Mouse (Mus musculus) right cerebral cortex, postnatal 25 days (tissue): ENCODE results near the gene Ttc22.
A peak's percentile ranks its signal among the peaks of the same experiment; 100 is the strongest.

Experiments used
- DNase-seq: peaks from one replicate; pipeline ENCODE4 v3.0.0; 2022

Ttc22 gene

GRCm38 (mm10) chr4:106622030-106622493 lies at the start of gene Ttc22:
Gene Ttc22 (plus strand): TSS chr4:106622432.
- DNase-seq: no peak

- DNase-seq: no peak
These were observed 47.2 kb upstream of the Ttc22 start for GRCm38 (mm10) chr4:106575022-106575421.

DNA sequence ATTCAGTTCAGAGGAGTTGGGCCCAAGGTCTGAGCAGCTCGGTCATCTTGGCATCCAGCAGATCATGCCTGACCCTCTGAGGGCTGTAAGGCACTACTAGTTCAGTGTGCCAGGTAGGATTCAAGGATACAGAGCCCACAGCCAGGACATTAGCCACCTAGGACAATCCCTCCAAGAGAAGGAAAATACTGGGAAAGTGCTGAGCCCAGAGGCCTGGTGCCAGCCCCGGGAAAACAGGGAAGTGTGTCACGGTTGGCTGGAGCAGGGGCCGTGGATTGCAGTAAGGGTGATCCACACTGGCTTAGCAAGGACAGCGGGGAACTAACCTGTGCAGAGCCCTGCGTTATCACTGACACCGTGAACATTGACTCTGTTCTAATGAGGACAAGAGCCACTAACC lies 44.7 kb upstream of the Ttc22 start:
- no peak for DNase-seq

- DNase-seq: peak; percentile 55
These were observed 40.9 kb upstream of the Ttc22 start for GRCm38 (mm10) chr4:106581176-106581864.

GRCm38 (mm10) chr4:106581865-106582204 lies 40.4 kb upstream of the Ttc22 start:
- peak; percentile 56 for DNase-seq

- no peak for DNase-seq
These were observed 39.6 kb upstream of the Ttc22 start for GRCm38 (mm10) chr4:106582428-106583153.

GRCm38 (mm10) chr4:106584665-106585064 lies 37.6 kb upstream of the Ttc22 start:
- DNase-seq: no peak

DNA sequence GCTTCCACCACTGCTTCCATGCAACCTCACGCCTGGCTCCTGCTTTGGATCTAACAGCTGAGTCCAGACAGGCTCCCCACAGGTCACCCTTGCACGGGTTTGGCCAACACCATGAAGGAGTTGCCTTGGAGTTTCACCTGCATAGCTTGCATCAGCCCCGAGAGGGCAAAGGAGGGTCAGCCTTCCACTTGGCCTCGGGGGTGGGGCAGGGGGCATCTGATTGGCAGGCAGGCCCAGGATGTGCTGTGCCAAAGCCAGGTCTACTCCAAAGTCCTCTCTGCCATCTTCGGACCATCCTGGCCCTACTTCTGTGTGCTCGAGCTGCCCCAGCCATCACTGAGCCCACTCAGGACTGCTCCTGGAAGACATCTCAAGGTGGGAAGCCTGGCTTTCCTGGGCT lies 35.2 kb upstream of the Ttc22 start:
- no peak for DNase-seq

GRCm38 (mm10) chr4:106590142-106590541 lies 32.1 kb upstream of the Ttc22 start:
- no peak for DNase-seq

DNA sequence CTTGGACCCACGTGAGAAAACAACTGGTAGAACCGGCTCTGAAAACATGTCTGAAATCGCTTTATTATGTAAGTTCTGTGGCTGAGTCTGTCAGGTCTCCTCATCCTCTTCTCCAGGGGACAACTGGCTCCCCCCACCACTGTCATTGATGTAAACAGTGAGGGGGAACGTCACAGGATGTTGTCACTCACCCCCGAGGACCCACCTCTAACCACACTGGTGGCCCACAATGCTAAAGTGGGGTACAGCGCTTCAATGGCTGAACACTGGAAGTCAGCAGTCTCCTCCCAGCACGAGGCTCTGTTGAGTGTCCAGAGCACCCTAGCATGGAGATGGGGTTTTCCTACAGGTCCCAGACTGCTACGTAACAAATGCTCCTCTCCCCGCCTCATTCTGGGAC lies 31.4 kb upstream of the Ttc22 start:
- DNase-seq: no peak

DNA sequence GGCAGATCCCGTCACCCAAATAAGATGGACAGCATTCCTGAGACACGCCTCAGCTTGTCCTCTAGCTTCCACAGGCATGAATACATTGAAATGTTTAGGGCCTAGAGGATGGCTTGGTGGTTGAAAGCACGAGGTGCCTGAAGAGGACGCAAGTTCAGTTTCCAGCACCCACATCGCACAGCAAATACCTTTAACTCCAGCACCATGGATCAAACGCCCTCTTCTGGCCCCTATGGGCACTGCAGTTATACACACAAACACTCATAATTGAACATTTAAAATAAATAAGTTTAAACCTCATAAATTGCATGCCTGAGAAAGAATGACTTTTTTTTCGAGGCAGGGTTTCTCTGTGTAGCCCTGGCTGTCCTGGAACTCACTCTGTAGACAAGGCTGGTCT lies 28.6 kb upstream of the Ttc22 start:
- DNase-seq: no peak

- DNase-seq: no peak
These were observed 26.0 kb upstream of the Ttc22 start for GRCm38 (mm10) chr4:106596200-106596599.

DNA sequence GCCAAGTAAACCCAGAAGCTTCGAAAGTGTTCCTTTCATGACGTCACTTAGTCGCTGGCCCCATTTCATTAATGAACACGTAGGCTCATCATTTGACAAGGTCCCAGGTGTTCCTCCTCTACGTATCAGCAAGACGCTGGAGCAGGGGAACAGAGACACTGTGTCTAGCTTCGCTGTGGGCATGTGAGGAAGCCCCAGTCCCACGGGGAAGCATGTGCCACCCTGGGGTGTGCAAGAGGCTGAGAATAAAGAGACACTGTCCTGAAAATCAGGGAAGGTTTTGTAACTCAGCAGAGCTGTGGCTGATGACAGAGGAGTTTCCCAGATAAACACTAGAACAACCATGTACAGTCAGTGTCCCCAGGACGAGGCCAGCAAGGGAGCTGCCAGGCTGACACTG lies 25.2 kb upstream of the Ttc22 start:
- no peak for DNase-seq

DNA sequence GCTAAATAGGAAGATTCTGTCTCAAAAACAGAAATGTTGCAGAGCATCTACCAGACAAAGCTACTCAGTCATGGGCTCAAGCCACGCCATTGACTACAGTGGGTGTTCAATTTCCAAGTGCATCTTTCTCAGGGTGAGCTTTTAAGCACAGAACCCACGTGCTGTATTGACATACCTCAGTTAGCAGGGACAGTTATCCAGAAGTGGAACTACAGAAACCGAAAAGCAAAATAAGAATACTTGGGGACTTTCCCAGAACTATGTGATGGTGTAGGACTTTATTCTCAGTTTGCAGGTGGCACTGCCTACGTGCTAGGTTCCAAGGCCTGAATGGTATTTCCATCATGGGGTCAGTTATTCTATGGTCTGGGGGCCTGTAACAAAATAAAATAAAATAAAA lies 24.5 kb upstream of the Ttc22 start:
- no peak for DNase-seq

DNA sequence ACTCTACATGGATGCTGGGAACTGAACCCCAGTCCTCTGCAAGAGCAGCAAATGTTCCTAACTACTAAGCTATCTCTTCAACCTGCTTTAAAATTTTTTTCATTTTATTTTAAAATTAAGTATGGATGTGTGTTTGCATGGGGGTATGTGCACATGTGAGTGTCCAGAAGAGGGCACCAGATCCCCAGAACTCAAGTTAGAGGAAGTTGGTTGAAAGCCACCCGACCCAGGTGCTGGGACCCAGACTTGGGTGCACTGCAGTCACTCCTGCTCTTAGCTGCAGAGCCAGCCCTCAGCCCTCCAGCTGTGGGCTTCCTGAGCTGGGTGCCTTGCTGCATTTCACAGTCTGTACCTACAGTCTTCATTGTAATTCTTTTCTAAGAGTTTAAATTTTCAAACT lies 22.8 kb upstream of the Ttc22 start:
- no peak for DNase-seq

DNA sequence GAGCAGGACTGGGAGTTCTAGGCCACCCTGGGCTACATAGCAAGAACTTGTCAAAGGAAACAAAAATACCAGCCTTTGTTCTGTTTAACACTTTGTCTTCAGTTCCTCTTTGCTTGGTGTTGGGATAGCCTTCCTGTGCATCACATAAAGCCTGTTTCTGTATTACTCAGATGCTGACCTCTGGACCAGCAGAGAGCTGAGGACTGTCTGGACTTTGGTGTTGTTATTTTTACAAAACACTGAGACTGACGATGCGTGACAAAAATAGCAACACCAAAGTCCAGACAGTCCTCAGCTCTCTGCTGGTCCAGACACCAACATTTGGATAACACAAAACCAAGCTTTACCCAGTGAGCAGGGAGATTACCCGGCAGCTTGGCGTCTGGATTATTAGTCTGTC lies 21.5 kb upstream of the Ttc22 start:
- no peak for DNase-seq

- DNase-seq: no peak
These were observed 15.3 kb upstream of the Ttc22 start for GRCm38 (mm10) chr4:106606639-106607554.

- DNase-seq: no peak
These were observed 14.3 kb upstream of the Ttc22 start for GRCm38 (mm10) chr4:106607905-106608304.

DNA sequence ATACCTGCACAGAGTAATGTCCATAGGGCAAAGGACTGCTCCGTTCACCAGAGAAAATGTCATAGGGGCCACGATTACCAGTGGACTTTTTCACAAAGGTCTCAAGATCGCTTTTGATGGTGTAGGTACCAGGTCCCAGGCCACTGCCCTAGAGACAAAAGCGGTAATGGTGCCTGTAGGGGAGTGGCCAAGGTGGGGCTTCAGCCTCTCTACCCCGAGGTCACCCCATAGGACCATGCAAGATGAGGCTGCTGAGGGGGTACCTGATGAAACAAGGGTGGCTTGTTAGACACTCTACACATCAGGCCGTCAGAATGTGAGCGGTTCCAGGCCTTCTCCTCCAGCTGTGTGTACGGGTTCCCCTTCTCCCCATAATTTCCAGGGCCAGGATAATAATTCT lies 9.1 kb upstream of the Ttc22 start:
- DNase-seq: no peak

DNA sequence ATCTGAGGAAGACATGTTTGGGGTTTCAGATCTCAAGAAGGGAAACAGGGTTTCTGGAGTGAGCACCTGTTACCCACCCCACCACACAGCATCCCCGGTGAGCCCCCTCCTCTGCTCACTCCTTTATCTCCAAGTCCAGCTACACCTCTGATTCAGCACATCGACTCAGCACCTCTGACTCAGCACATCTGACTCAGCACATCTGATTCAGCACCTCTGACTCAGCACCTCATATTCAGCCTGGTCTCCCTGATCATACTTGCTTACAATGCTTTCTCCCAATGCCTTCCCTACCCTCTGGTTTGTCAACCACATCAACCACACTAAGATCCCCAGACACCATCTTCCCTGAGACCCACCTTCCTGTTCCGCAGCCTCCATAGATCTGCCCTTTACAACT lies 8.7 kb upstream of the Ttc22 start:
- no peak for DNase-seq

GRCm38 (mm10) chr4:106614180-106614797 lies 7.9 kb upstream of the Ttc22 start:
- DNase-seq: peak; percentile 66

- no peak for DNase-seq
These were observed 7.4 kb upstream of the Ttc22 start for GRCm38 (mm10) chr4:106614881-106615280.

DNA sequence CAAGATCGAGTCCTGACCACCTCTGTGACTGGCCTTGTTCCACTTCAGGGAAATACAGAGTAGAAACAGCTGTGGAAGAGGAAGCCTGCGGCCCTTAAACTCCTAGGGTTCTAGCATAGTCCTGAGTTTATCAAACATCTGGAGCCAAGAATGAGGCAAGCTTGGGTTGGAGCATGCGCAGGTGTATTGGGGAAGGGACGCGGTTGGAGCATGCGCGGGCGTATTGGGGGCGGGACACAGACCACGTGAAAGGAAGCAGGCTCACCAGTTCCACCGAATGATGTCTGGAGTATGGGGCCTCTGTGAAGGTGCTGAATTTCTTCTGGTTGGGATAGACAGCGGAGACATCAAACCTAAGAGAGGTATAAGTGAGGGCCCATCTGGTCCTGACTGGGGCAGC lies 6.6 kb upstream of the Ttc22 start:
- DNase-seq: no peak
